Mouse (Mus musculus) limb, embryonic 11.5 days (tissue): ENCODE results near the gene Bhmt2. TPM values are rescaled to one million over a fixed set of nuclear protein-coding genes. Genes with fewer than 3 reads are reported as not detected.

Experiments used
- ATAC-seq: fragments of 200-750 bp; cut with Nextera tagmentation; 2 replicates; pipeline ENCODE4 v1.8.0; 2017; ENCODE audit warnings: low read depth; ENCODE audit not compliant: insufficient number of reproducible peaks, low FRiP score, low TSS enrichment
- DNase-seq: peaks from one replicate; pipeline ENCODE4 v3.0.0-alpha.2; 2015; ENCODE audit warnings: low spot score
- H3K27ac ChIP-seq: fragments of 300-500 bp; sonication (generic); replicated peaks from 2 replicates; pipeline ENCODE4 v1.5.1; 2014; ENCODE audit warnings: low read depth, mild to moderate bottlenecking, low read length
- H3K27me3 ChIP-seq: fragments of 300-500 bp; sonication (generic); 2 replicates; pipeline ENCODE4 v1.6.1; 2014; ENCODE audit warnings: mild to moderate bottlenecking, low read length, mixed read lengths; ENCODE audit not compliant: control insufficient read depth, insufficient read depth
- H3K36me3 ChIP-seq: fragments of 300-500 bp; sonication (generic); 2 replicates; pipeline ENCODE4 v1.6.1; 2014; ENCODE audit warnings: mild to moderate bottlenecking, low read length, moderate library complexity, mixed read lengths; ENCODE audit not compliant: control insufficient read depth, insufficient read depth
- H3K4me1 ChIP-seq: fragments of 300-500 bp; sonication (generic); 2 replicates; pipeline ENCODE4 v1.6.1; 2014; ENCODE audit warnings: low read length, mixed read lengths; ENCODE audit not compliant: control insufficient read depth, insufficient read depth
- H3K4me2 ChIP-seq: fragments of 300-500 bp; sonication (generic); 2 replicates; pipeline ENCODE4 v1.6.1; 2014; ENCODE audit warnings: low read depth, mild to moderate bottlenecking, moderate library complexity; ENCODE audit not compliant: severe bottlenecking
- H3K4me3 ChIP-seq: fragments of 300-500 bp; sonication (generic); 2 replicates; pipeline ENCODE4 v1.5.1; 2014; ENCODE audit warnings: low read depth, low read length
- H3K9ac ChIP-seq: fragments of 300-500 bp; sonication (generic); 2 replicates; pipeline ENCODE4 v1.6.1; 2014; ENCODE audit warnings: mild to moderate bottlenecking, low read length
- H3K9me3 ChIP-seq: fragments of 300-500 bp; sonication (generic); 2 replicates; pipeline ENCODE4 v1.6.1; 2016; ENCODE audit warnings: low read length; ENCODE audit not compliant: control insufficient read depth
- WGBS: fragments of 180-500 bp; shearing (Covaris S2); extraction: QIAGEN DNeasy Blood & Tissue Kit; methylation state at CpG from one replicate; pipeline ENCODE4 v1.1.7; 2014; 5-methylcytosine and 5-hydroxymethylcytosine counted together
- polyA plus RNA-seq: library from polyadenylated mRNA; unstranded; fragments of >200 nt; fragmentation: Nextera tagmentation; extraction: Ambion mirVana; gene quantifications from 2 replicates; pipeline ENCODE4 v1.2.1, GENCODE M21; 2014

Bhmt2 gene
- polyA plus RNA-seq, 1 experiment from 2014 or later = not detected

DNA sequence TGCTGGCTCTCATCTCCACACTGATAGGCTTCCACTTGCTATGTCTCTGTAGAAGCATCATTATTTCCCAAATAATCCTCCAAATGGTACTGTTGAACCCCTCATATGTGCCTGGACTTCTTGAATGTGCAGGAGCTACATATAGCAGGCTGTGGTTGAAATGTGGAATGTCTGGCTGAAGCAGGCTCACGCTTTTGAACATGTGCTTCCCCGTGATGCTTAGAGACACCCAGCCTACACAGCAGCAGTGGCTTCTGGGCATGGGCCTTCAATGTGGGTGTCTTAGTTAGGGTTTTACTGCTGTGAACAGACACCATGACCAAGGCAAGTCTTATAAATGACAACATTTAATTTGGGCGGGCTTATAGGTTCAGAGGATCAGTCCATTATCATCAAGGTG lies 66.4 kb downstream of the Bhmt2 start:
- Histone ChIP-seq H3K27ac (no peak overlapping the region), H3K36me3 (no peaks in the 10 kb centered on the region), H3K4me1 (no peaks in the 10 kb centered on the region), H3K4me3 (no peak overlapping the region), H3K4me2 (no peak overlapping the region), H3K9ac (no peak overlapping the region), H3K27me3 (no peaks in the 10 kb centered on the region), H3K9me3 (no peaks in the 10 kb centered on the region)
- no peak for DNase-seq
- 90% methylated on average over 3 of the region's 3 CpGs for WGBS
- no peak for ATAC-seq

DNA sequence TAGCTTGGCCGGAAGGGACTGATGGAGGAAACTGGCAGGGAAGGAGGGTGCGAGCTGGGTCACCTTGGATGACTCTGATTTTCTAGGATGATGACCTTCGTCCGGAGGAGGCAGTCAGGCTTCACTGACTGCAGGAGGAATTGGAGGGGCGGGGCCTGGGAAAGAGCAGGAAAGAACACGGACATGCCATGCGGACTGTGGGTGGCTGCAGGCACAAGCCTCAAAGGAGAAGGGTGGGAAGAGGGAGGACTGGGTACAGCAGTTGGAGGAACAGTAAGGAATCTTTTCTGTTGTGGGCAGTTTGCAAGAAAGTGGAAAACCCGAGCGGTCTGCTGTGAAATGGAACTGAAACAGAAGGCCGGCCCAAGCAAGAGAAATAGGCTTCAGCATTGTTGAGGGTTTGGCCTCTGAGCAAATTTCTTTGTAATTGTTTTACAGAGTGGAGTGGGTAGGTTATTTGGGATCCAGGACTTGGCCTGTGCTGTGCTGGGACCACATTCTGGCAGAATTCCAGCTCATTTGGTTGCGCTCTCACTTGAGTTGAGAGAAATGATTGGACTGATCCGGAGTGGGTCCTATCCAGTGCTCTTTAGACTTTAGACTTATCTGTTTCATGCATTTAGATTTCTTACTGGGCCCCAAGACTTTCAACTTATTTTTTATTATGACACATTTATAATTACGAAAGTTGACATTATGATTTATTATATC lies 67.1 kb downstream of the Bhmt2 start:
- Histone ChIP-seq H3K27ac (no peak overlapping the region), H3K4me2 (no peak overlapping the region), H3K4me3 (no peak overlapping the region), H3K4me1 (no peaks in the 10 kb centered on the region), H3K9ac (no peak overlapping the region), H3K9me3 (no peaks in the 10 kb centered on the region), H3K36me3 (no peaks in the 10 kb centered on the region), H3K27me3 (no peaks in the 10 kb centered on the region)
- no peak for ATAC-seq
- WGBS = 83% methylated on average over 13 of the region's 13 CpGs
- DNase-seq = no peak

Other genes starting within 250 kb of the Bhmt2 start
- 4.2 TPM in 2 replicates for gene Jmy, start 174.5 kb downstream of the Bhmt2 start, polyA plus RNA-seq
- 0.15 TPM in 1 of 2 replicates, not detected in the other for gene Bhmt, start 36.3 kb downstream of the Bhmt2 start, polyA plus RNA-seq
- not detected in 2 replicates for gene Dmgdh, start 131 bp upstream of the Bhmt2 start, polyA plus RNA-seq
- 10.2 and 12.0 TPM in 2 replicates for gene Arsb, start 97.3 kb upstream of the Bhmt2 start, polyA plus RNA-seq